Mouse (Mus musculus) left cerebral cortex, adult 8-10 months (tissue): ENCODE results near the gene Slc35b2. TPM values are rescaled to one million over a fixed set of nuclear protein-coding genes. Genes with fewer than 3 reads are reported as not detected.

ENCODE experiments used
- DNase-seq, 2 experiments: peaks; one replicate each; pipeline ENCODE4 v3.0.0; 2022; ENCODE audit warnings: low spot score in 2 of 2
- total RNA-seq, 4 experiments: library from RNA; stranded (reverse); gene quantifications; 2 replicates each; pipeline ENCODE4 v1.2.4; 2022

Gene Slc35b2
- total RNA-seq, 4 experiments from 2014 or later = 26.8 to 33.4 (median 29.4) TPM

DNA sequence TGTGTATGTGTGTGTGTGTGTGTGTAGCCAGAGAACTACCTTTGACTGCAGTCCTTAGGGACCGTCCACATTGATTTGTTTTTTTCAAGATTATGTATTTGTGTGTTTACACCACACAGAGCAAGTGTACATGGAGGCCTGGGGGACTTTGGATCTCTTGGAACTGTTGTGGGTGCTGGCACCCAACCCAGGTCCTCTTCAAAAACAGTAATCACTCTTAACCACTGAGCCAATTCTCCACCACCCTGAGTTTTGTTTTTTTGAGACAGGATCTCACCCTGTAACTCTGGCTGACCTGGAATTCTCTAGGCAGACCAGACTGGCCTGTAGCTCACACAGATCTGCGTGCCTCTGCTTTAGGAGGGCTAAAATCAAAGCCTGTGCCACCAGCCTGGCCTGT lies 34.7 kb downstream of the Slc35b2 start:
- no peak for DNase-seq

DNA sequence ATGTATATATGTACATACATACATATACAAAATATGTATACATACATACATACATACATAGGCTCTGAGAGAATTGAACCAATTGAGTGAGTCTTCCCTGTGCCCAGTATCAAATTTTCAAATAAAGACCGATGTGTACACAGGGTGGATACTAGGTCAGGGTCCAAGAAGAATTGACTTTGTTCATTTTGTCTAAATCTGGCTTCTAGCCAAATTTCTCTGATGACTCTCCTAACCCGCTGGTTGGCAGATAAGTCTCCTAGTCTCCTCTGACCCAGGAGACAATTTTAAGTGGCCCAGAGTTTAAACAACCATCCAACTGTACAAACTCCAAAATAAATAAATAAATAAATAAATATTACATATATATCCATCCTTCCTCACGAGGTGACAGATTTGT lies 35.2 kb downstream of the Slc35b2 start:
- DNase-seq = no peak

DNA sequence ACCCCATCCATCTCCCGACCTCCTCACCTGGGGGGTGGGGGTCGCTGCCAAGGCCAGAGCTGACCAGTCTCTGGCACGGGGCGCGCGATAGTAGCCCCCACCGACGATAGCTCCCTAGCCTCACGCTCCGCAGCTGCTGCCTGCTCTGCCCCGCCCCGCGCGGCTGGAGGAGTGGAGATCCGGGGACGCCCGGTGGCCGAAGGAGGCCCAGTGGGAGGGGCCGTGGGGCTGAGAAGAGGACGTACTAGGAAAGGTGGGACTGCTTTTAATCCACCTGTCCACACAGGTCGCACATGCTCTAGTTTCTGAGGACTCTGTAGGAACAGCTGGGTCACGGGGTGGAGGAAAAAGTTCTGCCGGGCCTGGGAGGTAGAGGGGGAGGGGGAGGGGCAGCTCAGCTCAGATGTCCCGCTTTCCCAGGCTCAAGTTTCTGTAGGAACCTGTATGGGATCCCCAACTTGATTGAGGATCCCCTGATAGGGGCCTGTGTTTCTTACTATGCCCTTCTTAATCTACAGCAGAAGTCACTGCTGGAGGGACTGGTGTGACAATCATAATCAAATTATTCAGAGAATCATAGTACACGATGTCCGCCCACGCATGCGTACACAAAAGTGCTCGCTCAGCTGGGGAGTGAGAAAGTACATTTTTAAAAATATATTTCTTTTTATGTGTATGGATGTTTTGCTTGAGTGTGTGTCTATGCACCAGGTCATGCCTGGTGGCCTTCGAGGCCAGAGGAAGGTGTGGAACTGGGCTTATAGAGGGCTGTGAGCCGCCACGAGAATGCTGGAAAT lies 36.0 kb downstream of the Slc35b2 start, which contains the start of gene Slc29a1:
TSS of gene Slc29a1 (minus strand) at position 161 of the 797 bp plus-strand sequence.
- DNase-seq = no peak

DNA sequence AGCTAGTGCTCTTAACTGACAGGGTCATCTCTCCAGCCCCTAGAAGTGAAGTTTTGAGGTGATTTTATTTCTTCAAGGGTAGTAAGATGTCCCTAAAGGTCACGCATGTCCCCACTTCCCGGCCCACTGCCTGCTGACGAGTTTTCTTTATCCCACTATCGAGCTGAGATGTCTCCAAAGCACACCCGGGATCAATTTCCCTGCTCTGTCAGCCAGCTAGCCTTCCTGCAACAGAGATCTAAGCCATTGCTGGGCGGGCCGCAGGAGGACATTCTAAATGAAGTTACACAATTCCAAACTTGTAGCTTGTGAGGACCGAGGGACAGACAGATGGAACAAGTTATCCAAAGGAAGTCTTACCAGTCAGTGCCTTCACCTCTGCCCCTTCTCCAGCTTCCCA lies 36.6 kb downstream of the Slc35b2 start:
- no peak for DNase-seq

DNA sequence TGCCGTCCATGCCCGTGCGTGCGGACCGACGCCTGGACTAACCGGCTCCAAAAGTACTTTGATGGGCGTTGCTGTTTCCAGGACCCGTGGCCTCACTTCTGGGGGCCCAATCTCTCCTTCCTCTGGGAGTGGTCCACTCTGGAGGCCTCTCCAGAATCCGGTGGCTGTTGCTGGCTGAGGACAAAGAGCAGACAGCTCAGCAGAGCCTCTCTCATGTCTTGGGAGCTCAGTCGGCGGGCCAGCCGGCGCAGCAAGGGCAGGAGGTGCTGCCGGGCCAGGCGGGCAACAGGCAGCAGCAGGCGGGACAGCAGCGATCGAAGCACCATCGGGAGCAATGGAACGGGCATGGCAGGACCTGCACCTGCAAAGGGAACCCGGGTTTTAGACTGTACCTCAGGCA lies 37.7 kb downstream of the Slc35b2 start:
- no peak for DNase-seq

DNA sequence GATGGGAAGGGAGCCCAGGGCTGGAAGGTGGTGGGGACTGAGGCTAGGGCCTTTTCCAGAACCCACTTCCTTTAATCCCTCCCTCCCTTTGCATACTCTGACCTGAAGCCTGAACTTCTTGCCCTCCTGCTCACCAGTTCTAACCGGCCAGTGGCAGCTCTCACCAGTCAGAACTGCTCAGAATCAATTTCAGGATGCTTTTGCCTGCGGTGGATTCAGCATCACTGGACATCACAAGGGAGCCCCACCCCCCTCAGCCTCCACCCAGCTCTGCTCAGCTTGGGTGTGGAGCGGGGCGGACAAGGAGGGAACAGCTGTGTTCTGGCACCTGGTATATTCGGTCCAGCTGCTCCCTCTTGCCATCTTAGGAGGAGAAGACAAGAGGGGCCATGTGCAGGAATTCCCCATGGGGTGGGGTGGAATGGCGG lies 38.2 kb downstream of the Slc35b2 start, which contains the start of gene Mymx:
TSS of gene Mymx (minus strand) at position 226 of the 428 bp plus-strand sequence.
- DNase-seq = no peak

DNA sequence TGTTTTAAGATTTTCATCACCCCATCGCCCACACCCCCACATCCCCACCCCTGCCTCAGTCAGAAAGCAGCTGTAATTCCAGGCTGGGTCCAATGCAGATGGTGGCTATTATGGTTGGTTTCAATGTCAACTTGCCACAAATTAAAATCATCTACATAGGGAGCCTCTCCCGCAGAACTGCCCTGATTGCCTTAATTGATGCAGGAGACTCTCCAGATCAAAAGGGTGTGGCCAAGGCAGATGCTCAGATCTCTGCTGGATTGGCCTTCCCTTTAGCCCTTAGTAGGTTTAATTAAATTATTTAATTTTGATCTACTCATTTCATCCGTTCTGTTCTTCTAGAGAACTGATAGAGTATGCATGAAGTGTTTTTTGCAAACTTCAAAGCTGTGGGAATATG lies 39.3 kb downstream of the Slc35b2 start:
- DNase-seq = no peak

DNA sequence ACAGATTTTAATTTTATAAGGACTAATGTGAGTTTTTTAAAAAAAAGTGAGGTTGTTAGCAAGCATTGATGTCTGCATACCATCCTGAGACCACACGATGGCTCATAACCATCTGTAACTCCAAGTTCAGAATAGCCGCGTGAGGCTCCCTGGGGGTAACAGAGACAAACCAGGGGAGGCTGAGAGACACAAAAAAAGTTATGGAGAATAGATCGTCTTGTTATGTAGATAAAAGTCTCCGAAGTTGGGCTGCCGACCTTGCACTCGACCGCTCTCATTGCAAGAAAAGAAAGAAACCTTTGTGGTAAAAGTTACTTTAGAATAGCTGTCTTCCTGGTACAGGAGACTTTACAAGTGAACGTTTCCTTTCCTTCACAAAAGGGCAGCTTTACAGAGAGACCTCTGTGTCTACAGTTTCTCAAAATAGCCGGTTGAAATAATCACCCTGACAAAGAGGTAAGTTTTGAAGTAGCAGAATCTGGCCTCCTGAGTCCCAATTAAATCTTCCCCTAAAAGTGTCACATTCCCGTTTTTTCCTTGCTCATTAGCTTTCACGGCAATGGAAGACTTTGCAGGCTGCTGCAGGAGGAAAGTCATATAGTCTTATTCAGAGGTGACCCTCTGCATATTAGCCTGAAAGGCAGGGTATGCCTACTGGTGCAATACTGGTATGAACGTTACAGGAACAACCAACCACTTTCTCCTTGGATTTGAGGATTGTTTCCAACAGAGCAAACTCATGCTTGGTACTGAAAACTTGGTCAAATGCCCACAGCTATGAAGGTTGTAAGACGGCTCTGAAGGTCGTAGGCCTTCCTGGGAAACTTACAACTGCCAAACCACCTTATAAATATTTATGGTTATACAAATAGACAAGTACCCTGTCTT lies 43.6 kb downstream of the Slc35b2 start:
- no peak for DNase-seq

DNA sequence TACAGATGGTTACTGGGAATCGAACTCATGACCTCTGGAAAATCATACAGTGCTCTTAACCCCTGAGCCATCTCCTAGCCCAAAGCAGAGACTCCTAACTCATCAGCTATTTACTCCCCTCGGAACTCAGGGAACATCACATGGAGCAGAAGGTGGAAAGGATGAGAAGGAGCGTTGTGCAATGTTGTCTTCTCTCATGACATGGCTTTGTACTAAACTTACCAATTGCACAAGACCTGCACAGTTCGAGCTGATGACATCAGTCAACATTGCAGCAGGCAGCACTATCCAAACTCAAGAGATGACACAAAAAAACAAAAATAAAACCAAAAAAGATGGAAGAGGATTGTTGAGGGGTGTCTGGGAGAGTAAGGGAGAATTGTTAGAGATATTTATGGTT lies 44.7 kb downstream of the Slc35b2 start:
- DNase-seq = no peak

DNA sequence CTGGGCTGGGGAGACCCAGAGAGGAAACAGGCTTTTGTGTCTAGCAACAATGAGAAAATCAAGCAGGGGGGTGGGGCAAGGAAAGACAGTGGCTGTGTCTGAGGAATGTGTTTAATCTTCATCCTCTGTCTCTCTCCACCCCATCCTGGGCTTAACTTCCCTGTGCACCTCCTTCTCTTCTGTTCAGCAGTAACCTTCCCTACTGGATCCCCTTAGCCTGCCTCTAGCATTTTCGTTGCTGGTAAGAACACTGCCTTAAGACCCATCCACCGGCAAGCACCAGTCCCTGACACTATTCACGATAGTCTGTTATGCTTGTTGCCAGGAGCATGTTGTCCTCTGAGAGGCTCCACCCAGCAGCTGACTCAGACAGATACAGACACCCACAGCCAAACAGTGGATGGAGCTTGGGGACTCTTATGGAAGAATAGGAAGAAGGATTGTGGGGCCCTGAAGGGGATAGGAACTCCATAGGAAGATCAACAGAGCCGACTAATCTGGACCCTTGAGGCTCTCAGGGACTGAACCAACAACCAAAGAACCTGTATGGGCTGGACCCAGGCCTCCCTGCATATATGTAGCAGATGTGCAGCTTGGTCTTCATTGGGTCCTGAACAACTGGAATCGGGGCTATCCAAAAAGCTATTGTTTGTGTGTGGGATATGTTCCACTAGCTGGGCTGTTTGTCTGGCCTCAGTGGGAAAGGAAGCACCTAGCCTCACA lies 46.6 kb downstream of the Slc35b2 start:
- DNase-seq = no peak

DNA sequence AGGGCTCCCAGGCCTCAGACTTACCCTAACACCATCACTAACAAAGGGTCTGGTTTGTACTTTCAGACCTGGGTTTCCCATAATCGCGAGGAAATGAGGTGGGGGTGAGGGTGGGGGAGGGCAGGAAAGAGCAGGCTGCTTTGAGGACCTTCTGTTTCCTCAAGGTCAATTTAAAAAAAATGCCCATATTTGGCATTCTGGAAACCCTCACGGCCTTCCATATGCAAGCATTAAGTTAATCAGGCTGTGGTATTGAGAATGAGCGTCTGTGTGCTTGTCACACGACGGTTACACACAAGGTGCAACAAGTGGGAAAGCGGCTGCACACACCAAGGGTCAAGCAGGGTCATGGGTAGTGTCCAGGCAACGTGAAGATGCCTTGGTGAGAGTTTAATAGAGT lies 48.3 kb downstream of the Slc35b2 start:
- no peak for DNase-seq

DNA sequence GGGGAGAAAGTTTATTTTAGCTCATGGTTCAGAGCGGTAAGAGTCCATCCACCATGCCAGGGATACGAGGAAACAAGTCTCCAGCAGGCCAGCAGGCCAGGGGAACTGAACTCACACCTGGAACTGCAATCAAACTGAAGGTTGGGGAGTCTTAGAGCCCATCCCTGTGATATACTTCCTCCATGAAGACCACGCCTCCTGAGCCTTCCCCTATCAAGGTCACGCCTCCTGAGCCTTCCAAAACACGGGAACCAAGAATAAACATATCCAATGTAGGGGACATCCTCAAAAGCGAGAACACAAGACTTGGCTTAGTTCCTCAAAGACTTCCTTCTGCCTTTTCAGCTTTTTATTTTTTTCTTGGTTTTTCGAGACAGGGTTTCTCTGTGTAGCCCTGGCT lies 49.2 kb downstream of the Slc35b2 start:
- DNase-seq = no peak

DNA sequence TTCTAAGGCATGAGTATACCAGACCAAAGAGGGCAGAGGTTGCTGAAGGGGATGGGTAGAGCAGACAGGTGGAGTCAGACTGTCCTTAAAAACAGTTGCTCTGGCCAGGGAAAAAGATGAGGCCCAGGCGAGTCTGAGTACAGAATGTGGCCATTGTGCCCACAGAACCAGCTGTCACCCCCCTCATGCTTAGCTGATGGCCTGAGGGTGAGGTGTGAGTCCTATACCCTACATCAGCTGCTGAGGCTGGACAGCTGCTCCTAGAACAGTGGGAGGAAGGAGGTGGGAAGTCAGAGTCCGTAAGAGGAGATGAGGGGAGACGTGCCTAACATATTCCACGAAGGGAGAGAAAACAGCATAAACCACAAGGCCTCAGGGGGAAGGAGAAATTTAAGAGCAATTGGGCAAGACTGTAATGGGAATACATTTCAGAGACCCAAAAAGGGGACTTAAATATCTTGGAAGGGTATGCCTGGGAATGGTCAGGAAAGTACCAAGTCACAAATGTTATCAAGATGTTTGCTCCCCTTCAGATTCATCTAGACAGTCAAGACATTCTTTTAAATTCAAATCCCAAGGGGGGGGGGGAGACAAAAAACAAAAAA lies 52.5 kb downstream of the Slc35b2 start:
- no peak for DNase-seq

DNA sequence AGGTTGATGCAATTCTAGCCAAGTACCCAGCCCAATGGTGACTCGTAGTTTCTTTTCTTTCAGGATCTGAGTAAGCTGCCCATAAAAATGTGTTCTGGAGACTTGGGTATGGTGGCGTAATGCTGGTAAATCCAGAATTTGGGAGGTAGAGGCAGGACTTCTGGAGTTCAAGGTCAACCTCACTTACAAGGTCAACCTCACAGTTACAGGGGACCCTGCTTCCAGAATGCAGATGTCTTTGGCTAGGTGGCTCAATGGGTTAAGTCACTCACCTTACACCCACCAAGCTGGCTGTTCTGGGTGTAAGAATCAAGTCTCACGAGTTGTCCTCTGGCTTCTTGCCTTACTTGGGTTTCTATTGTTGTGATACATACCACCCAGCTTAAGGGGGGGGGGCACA lies 53.0 kb downstream of the Slc35b2 start:
- no peak for DNase-seq

Other genes starting within 250 kb of the Slc35b2 start
- 10 to 100 TPM; 50.9 to 62.6 (median 52.9) TPM for gene Cdc5l, start 130.1 kb upstream of the Slc35b2 start, total RNA-seq
- gene Spats1, start 88.5 kb upstream of the Slc35b2 start, total RNA-seq = 1 to 10 TPM; 6.2 to 7.8 (median 6.9) TPM
- 10 to 100 TPM; 22.0 to 25.1 (median 22.8) TPM for gene Aars2, start 57.0 kb upstream of the Slc35b2 start, total RNA-seq
- gene Tcte1, start 40.4 kb upstream of the Slc35b2 start, total RNA-seq = 1 to 10 TPM; 1.3 to 1.7 (median 1.4) TPM
- gene Tmem151b, start 14.2 kb upstream of the Slc35b2 start, total RNA-seq = 100 to 1,000 TPM in 3 of 4 experiments, 10 to 100 TPM in 1; 97.9 to 110 (median 100) TPM
- 1 to 10 TPM; 2.1 to 3.2 (median 2.5) TPM for gene Nfkbie, start 8.2 kb upstream of the Slc35b2 start, total RNA-seq
- 1,000 to 10,000 TPM; 1,476 to 1,616 (median 1,547) TPM for gene Hsp90ab1, start 9.4 kb downstream of the Slc35b2 start, total RNA-seq
- gene Slc29a1, start 35.7 kb downstream of the Slc35b2 start, total RNA-seq = 10 to 100 TPM; 27.4 to 32.1 (median 29.5) TPM
- not detected for gene Mymx, start 38.2 kb downstream of the Slc35b2 start, total RNA-seq
- gene Capn11, start 95.5 kb downstream of the Slc35b2 start, total RNA-seq = 1 to 10 TPM in 1 of 4 experiments, under 1 TPM in 2, not detected in 1; 0.43 to 1.7 (median 0.54) TPM
- 10 to 100 TPM; 40.5 to 45.5 (median 42.1) TPM for gene Mrpl14, start 122.4 kb downstream of the Slc35b2 start, total RNA-seq
- gene Tmem63b, start 123.0 kb downstream of the Slc35b2 start, total RNA-seq = 100 to 1,000 TPM; 157 to 171 (median 165) TPM
- gene 1600014C23Rik, start 170.0 kb downstream of the Slc35b2 start, total RNA-seq = 1 to 10 TPM in 1 of 4 experiments, under 1 TPM in 1, not detected in 2; 0.73 to 1.1 TPM